Mouse (Mus musculus): Measurements from ENCODE around the gene Nudcd3. TPM values are rescaled to one million over a fixed set of nuclear protein-coding genes. Genes with fewer than 3 reads are reported as not detected.

Nudcd3 gene
- total RNA-seq, 2 experiments from 2014 or later: 124 to 125 TPM

- intact Hi-C loops (cut with DNase I): no loop called here
- no peak for DNase-seq (ENCODE audit: low spot score in 2 of 2)
Observed at GRCm38 (mm10) chr11:6180811-6181399, 19.3 kb downstream of the Nudcd3 start.

- intact Hi-C loops (cut with DNase I): loop anchor here (1.0 kb wide), 2 partner anchors 25 to 59 kb away; no protein-coding TSS in a partner anchor
Observed at GRCm38 (mm10) chr11:6179194-6179593, 21.0 kb downstream of the Nudcd3 start.

GRCm38 (mm10) chr11:6178673-6179166 is 21.5 kb downstream of the Nudcd3 start:
- intact Hi-C loops (cut with DNase I): loop anchor here (1.0 kb wide), 3 partner anchors 24 to 113 kb away; no protein-coding TSS in a partner anchor
- peak in 1 of 2 experiments; percentile 88 for DNase-seq (ENCODE audit: low spot score in 2 of 2)

More at GRCm38 (mm10) chr11:6179194-6179593, 21.0 kb downstream of the Nudcd3 start:
- peak in 1 of 2 experiments; percentile 71 for DNase-seq (ENCODE audit: low spot score in 2 of 2)

GRCm38 (mm10) chr11:6177781-6178420 is 22.3 kb downstream of the Nudcd3 start:
- DNase-seq (ENCODE audit: low spot score in 2 of 2): no peak
- intact Hi-C loops (cut with DNase I): loop anchor here (1.0 kb wide), 1 partner anchor 113 kb away; no protein-coding TSS in a partner anchor

- DNase-seq (ENCODE audit: low spot score in 2 of 2): no peak
- intact Hi-C loops (cut with DNase I): loop anchor here (1.0 kb wide), 1 partner anchor 55 kb away; no protein-coding TSS in a partner anchor
Observed at GRCm38 (mm10) chr11:6175506-6175905, 24.7 kb downstream of the Nudcd3 start.

- DNase-seq (ENCODE audit: low spot score in 2 of 2): peak in 1 of 2 experiments; percentile 83
- intact Hi-C loops (cut with DNase I): loop anchor here (1.0 kb wide), 1 partner anchor 54 kb away; no protein-coding TSS in a partner anchor
Observed at GRCm38 (mm10) chr11:6174719-6175118, 25.5 kb downstream of the Nudcd3 start.

- DNase-seq (ENCODE audit: low spot score in 2 of 2): no peak
- intact Hi-C loops (cut with DNase I): no loop called here
Observed at GRCm38 (mm10) chr11:6169041-6169663, 31.1 kb downstream of the Nudcd3 start.

- intact Hi-C loops (cut with DNase I): no loop called here
- DNase-seq (ENCODE audit: low spot score in 2 of 2): no peak
Observed at GRCm38 (mm10) chr11:6166351-6166750, 33.9 kb downstream of the Nudcd3 start.

GRCm38 (mm10) chr11:6165391-6166081 is 34.7 kb downstream of the Nudcd3 start:
- intact Hi-C loops (cut with DNase I): no loop called here
- DNase-seq (ENCODE audit: low spot score in 2 of 2): no peak

- no peak for DNase-seq (ENCODE audit: low spot score in 2 of 2)
- intact Hi-C loops (cut with DNase I): no loop called here
Observed at GRCm38 (mm10) chr11:6164781-6165180, 35.4 kb downstream of the Nudcd3 start.

GRCm38 (mm10) chr11:6163706-6164105 is 36.5 kb downstream of the Nudcd3 start:
- intact Hi-C loops (cut with DNase I): no loop called here
- DNase-seq (ENCODE audit: low spot score in 2 of 2): peak in 1 of 2 experiments; percentile 78

GRCm38 (mm10) chr11:6163062-6163461 is 37.2 kb downstream of the Nudcd3 start:
- intact Hi-C loops (cut with DNase I): no loop called here
- DNase-seq (ENCODE audit: low spot score in 2 of 2): no peak

GRCm38 (mm10) chr11:6161549-6161948 is 38.7 kb downstream of the Nudcd3 start:
- no peak for DNase-seq (ENCODE audit: low spot score in 2 of 2)
- intact Hi-C loops (cut with DNase I): no loop called here

GRCm38 (mm10) chr11:6160663-6161271 is 39.4 kb downstream of the Nudcd3 start:
- intact Hi-C loops (cut with DNase I): no loop called here
- no peak for DNase-seq (ENCODE audit: low spot score in 2 of 2)

- no peak for DNase-seq (ENCODE audit: low spot score in 2 of 2)
- intact Hi-C loops (cut with DNase I): no loop called here
Observed at GRCm38 (mm10) chr11:6159704-6160275, 40.4 kb downstream of the Nudcd3 start.

- intact Hi-C loops (cut with DNase I): no loop called here
- DNase-seq (ENCODE audit: low spot score in 2 of 2): no peak
Observed at GRCm38 (mm10) chr11:6158515-6158914, 41.7 kb downstream of the Nudcd3 start.

GRCm38 (mm10) chr11:6157119-6157518 is 43.1 kb downstream of the Nudcd3 start:
- intact Hi-C loops (cut with DNase I): no loop called here
- DNase-seq (ENCODE audit: low spot score in 2 of 2): no peak

- intact Hi-C loops (cut with DNase I): no loop called here
- DNase-seq (ENCODE audit: low spot score in 2 of 2): no peak
Observed at GRCm38 (mm10) chr11:6156651-6157050, 43.6 kb downstream of the Nudcd3 start.

GRCm38 (mm10) chr11:6154211-6154701 is 46.0 kb downstream of the Nudcd3 start:
- peak; percentile 54 to 85 for DNase-seq (ENCODE audit: low spot score in 2 of 2)
- intact Hi-C loops (cut with DNase I): loop anchor here (1.0 kb wide), 2 partner anchors 25 to 34 kb away; no protein-coding TSS in a partner anchor
